Mouse (Mus musculus) bone marrow, adult 2 months (tissue): Measurements from ENCODE around the gene Kcnab1. TPM values are rescaled to one million over a fixed set of nuclear protein-coding genes. Genes with fewer than 3 reads are reported as not detected.

Source experiments
- H3K27ac ChIP-seq: fragments of 200-500 bp; 2 replicates; pipeline ENCODE4 v1.5.1; 2012; ENCODE audit warnings: low read depth, mild to moderate bottlenecking, control low read depth, inconsistent platforms, low read length; ENCODE audit not compliant: control insufficient read depth, poor library complexity, insufficient read depth
- H3K4me1 ChIP-seq: fragments of 200-500 bp; 2 replicates; pipeline ENCODE4 v1.6.1; 2011; ENCODE audit warnings: low read length; ENCODE audit not compliant: control insufficient read depth, insufficient read depth
- H3K4me3 ChIP-seq: fragments of 200-500 bp; replicated peaks from 2 replicates; pipeline ENCODE3; 2011; ENCODE audit warnings: mild to moderate bottlenecking, low read depth, low read length, control low read depth; ENCODE audit not compliant: control insufficient read depth
- CTCF ChIP-seq: fragments of 200-500 bp; IDR thresholded peaks from 2 replicates; pipeline ENCODE4 v1.5.1; 2011; ENCODE audit warnings: low read length, control low read depth; ENCODE audit not compliant: control insufficient read depth, insufficient read depth
- POLR2A ChIP-seq: fragments of 200-500 bp; IDR thresholded peaks from 2 replicates; pipeline ENCODE4 v1.6.1; 2011; ENCODE audit warnings: low read depth, mild to moderate bottlenecking, control low read depth, low read length, borderline replicate concordance; ENCODE audit not compliant: control insufficient read depth
- WGBS: fragments of 180-500 bp; shearing (Covaris S2); methylation state at CpG from one replicate; pipeline ENCODE4 v1.1.7; 2018; 5-methylcytosine and 5-hydroxymethylcytosine counted together
- polyA plus RNA-seq: library from polyadenylated mRNA; stranded (reverse); fragments of >200 nt; gene quantifications from 2 replicates; pipeline ENCODE4 v1.2.4, GENCODE M21; 2011; ENCODE audit warnings: low replicate concordance; ENCODE audit not compliant: missing spikeins, insufficient read depth, insufficient read length

Kcnab1 gene
- polyA plus RNA-seq, 1 experiment = 2.2 TPM

DNA sequence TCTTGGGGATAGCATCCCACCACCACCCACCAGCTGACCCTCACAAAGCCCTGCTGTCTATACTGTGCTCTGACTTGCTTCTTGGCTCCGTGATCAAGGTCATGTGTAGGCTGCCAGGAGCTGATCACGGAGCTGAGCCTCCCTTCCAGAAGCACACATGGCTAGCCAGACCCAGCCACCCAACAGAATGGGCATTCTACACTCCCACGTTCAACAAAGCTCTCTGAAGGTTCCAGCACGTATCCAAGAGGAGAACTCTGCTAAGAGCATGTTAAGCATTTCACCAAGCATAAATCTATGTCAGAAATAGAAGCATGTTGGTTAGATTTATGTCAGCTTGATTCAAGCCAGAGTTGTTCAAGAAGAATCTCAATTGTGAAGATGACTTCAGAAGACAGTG, 66.6 kb downstream of the Kcnab1 start:
- WGBS = 72% methylated on average over 4 of the region's 4 CpGs
- no peaks in the 10 kb centered on the region for H3K4me1 ChIP-seq
- no peak for TF ChIP-seq POLR2A
- no peak for TF ChIP-seq CTCF
- no peak overlapping the region for H3K27ac ChIP-seq
- no peak overlapping the region for H3K4me3 ChIP-seq

DNA sequence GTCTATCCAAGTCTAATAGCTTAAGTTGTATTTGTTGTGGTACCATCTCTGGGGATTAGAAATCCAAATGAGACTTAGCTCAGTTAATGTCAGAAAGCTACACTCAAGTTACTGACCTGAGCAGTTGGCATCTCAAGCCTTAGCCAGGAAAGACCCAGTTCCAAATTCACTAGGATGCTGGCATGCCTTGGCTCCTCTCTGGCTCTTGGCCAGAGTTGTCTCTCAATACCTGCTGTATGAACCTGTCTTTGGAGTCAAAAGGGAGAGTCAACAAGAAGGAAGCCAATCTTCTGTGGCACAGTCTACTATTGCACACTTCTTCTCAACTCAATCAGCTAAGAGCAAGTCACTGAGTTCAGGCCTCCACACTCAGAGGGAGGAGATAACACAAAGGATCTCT, 67.7 kb downstream of the Kcnab1 start:
- Histone ChIP-seq H3K4me3 (no peak overlapping the region), H3K27ac (no peak overlapping the region), H3K4me1 (no peaks in the 10 kb centered on the region)
- TF ChIP-seq POLR2A = no peak
- no peak for TF ChIP-seq CTCF

DNA sequence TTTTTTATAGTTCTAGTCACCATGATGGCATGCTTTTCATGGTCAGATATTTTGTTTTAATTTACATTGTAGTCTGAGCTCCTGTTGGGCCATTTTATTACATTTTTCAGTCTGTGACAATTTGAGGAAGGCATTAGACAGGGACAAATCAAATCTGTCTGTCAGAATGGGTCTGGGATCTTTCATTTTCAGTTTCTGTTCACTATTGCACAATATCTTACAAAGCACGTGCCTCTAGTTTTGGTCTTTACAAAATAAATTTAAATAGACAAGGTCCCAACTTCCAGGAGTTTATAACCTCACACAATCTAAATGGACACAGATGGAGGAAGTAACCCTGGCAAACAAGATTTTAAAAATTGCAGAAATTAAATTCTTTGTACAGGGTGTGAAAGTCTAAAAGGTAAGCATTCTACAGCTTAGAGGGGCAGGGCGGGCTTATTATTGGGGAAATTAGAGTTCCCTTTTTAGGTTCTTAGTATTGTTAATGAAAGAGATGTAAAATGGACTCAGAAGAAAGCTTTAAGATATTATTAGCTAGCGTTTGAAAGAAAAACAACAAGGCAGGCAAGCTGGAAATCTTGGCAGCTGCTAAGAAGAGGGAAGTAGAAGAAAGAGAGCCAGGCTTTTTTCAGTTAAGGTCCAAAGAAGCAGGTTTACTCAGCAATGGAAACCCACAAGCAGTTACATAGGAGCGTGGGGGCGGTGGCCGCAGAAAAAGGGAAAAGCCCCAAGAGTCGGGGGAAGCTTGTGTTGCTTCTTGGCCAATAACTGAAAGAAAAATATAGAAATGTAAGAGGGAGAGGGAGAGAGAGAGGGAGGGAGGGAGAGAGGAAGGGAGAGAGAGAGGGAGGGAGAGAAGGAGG, 78.9 kb downstream of the Kcnab1 start:
- 3% methylated on average over 7 of the region's 7 CpGs for WGBS
- TF ChIP-seq CTCF (no peak), POLR2A (no peak)
- Histone ChIP-seq H3K4me3 (no peak overlapping the region), H3K4me1 (no peaks in the 10 kb centered on the region), H3K27ac (no peak overlapping the region)

DNA sequence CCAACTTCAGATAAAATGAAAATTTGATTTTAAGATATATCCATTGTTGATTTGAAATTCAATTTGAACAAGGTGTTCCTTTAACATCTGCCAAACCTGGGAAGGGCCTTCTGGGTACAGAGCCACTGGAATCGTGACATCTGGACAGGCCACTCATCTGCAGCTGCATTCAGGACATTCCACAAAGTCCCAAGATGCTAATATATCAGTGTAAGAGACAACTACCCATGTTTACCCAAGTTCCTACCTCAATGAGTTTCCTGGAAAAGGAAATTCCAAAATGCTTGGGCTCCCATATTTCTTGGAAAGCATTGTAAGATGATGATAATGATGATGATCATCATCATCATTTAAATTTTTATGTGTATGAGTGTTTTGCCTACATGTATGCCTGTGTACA, 91.4 kb downstream of the Kcnab1 start:
- no peak overlapping the region for H3K27ac ChIP-seq
- H3K4me1 ChIP-seq = no peaks in the 10 kb centered on the region; the same call in 1 of the 2 replicates
- WGBS = 77% methylated on average over 1 of the region's 1 CpGs
- H3K4me3 ChIP-seq = no peak overlapping the region
- TF ChIP-seq POLR2A (no peak), CTCF (no peak)

DNA sequence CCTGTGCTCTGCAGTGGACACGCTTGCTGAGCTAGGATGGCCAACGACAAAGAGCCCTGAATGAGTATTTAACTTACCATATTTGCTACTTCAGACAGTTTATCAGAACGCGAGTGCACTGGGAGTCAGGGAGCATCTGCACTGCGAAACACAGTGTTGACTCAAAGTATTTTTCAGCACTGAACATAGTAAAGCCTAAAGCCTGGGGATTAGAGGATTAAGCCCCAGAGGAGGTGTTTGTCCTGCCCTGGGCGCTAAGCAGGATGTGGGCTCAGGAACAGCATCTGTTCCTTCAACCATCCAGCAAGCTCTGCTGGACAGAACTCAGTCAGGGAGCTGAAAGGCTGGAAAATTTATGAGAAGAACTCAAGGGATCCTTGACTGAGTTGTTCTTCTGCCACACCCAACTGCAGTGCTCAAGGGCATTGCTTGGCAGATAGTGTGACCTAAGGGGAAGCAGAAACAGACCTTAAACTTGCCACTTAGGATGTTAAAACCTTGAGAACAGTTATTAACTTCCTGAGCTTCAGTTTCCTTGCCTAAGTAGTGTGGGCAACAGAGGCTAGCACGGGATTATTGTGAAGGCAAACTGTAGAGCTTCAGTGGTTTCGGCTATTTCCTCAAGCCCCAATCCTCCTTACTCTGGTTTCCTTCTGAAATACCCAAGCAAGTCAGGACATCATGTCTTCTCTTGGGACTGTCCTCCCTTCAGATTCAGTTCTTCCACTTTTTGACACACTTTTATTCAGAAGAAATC, 94.4 kb downstream of the Kcnab1 start:
- Histone ChIP-seq H3K27ac (no peak overlapping the region), H3K4me1 (no peaks in the 10 kb centered on the region; the same call in 1 of the 2 replicates), H3K4me3 (no peak overlapping the region)
- 55% methylated on average over 8 of the region's 8 CpGs for WGBS
- no peak for TF ChIP-seq CTCF
- TF ChIP-seq POLR2A = no peak

DNA sequence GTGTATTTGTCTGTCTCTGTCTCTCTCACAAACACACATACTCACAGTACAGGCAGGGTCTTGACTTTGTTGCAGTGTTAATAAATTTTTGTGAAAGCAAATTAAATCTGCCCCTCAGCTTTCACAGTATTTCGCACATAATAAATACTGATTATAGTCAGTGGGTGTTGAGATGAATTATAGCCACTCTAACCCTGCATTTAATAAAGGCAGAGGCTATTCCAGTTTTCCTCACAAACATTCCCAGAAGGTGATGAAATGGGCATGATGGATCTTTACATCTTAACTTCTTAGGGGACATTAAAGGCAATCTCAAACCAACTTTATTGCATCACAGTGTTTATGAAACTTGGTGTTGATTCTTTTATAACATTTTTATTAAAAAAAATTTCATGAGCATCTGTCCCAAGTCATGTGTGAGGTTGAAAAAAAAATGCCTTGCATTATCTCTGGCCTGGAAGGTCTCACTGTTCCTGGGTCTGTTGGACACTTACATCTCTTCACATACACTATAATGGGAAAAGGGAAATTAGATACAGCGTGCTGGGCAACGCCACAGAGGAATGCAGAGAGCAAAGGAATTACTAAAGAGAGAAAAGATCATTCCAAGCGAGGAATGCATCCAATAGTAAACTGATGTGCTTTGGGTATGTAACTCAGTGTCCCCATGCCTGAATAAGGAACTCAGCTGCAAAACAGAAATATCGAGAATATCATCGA, 95.3 kb downstream of the Kcnab1 start:
- 80% methylated on average over 6 of the region's 6 CpGs for WGBS

DNA sequence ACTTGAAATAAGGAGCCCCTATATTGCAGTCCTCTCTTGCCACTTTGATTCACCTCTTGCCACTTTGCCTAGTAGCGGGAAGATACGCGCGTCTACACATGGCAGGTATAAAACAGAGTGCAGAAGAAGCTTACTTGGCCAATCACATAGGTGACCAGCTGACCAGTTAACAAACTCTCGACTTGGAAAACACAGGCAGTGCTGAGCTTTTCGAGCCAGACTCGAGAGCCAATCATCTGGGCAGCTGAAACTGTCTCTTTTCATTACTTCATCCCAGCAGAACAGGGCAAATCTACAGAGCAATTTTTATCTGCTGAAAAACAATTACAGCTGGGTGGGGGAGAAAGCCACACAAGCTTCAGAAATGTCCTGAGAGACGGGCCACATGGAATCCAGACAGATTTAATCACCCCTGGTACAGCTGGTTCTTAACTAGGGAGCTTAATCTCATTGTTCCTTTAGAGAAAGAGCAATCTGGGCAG, 96.4 kb downstream of the Kcnab1 start:
- WGBS = 86% methylated on average over 8 of the region's 8 CpGs
- H3K4me1 ChIP-seq = no peaks in the 10 kb centered on the region; the same call in 1 of the 2 replicates
- no peak overlapping the region for H3K27ac ChIP-seq
- TF ChIP-seq POLR2A = no peak
- TF ChIP-seq CTCF = no peak
- H3K4me3 ChIP-seq = no peak overlapping the region

More for the DNA sequence above, 95.3 kb downstream of the Kcnab1 start:
- Histone ChIP-seq H3K4me3 (no peak overlapping the region), H3K27ac (no peak overlapping the region), H3K4me1 (no peaks in the 10 kb centered on the region; the same call in 1 of the 2 replicates)
- TF ChIP-seq POLR2A = no peak
- TF ChIP-seq CTCF = no peak
